Mouse (Mus musculus): ENCODE data around the gene Mrtfa.

Gene Mrtfa

GRCm38 (mm10) chr15:81184913-81185312 lies 5.6 kb downstream of the Mrtfa start:
- Histone ChIP-seq H3K27me3 (ENCODE audit: control insufficient read depth, insufficient read depth, low read length, poor library complexity, severe bottlenecking) (no peaks in the 10 kb centered on the region), H3K36me3 (ENCODE audit: control insufficient read depth, insufficient read depth, low read length, poor library complexity, severe bottlenecking) (no peaks in the 10 kb centered on the region)
- DNase-seq (ENCODE audit: low read depth, low spot score) = no peak

DNA sequence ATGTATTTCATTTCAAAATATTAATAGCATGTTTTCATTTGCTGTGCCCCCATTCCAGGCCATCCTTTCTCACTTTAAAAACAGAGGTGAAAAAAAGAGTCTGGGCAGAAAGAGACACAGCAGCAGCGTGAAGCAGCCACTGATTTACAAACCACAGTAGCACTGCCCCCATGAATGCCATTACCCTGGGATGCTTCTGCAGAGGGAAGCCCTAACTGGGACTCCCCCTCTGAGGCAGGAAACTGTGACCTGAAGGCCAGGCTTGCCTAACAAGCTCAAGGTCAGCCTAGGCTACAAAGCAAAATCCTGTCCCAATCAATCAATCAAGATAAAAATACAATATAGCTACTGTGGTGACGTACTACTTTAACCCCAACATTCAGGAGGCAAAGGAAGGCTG lies 9.3 kb downstream of the Mrtfa start:
- H3K27me3 ChIP-seq (ENCODE audit: control insufficient read depth, insufficient read depth, low read length, poor library complexity, severe bottlenecking) = no peaks in the 10 kb centered on the region
- peak; percentile 18 for DNase-seq (ENCODE audit: low read depth, low spot score)
- H3K36me3 ChIP-seq (ENCODE audit: control insufficient read depth, insufficient read depth, low read length, poor library complexity, severe bottlenecking) = no peaks in the 10 kb centered on the region

GRCm38 (mm10) chr15:81179523-81179922 lies 11.0 kb downstream of the Mrtfa start:
- no peaks in the 10 kb centered on the region for H3K36me3 ChIP-seq (ENCODE audit: control insufficient read depth, insufficient read depth, low read length, poor library complexity, severe bottlenecking)
- H3K27me3 ChIP-seq (ENCODE audit: control insufficient read depth, insufficient read depth, low read length, poor library complexity, severe bottlenecking) = no peaks in the 10 kb centered on the region
- no peak for DNase-seq (ENCODE audit: low read depth, low spot score)

DNA sequence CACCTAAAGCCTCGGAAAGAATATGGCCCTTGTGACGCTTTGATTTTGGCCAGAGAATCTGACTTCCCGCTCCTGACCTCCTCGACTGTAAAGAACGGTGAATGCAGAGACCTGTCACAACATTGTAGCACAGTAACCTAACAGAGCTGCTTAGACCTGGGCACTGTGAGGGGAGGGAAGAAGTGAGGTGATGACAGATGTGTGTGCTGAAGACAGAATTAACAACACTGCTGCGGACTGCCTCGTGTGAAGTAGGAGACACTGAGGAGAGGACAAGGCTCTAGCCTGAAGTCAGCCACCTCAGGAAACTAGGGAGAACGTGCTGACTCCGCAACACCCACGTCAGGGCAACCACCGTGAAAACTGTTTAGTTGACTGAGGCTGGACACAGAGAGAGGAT lies 11.9 kb downstream of the Mrtfa start:
- DNase-seq (ENCODE audit: low read depth, low spot score) = no peak
- H3K36me3 ChIP-seq (ENCODE audit: control insufficient read depth, insufficient read depth, low read length, poor library complexity, severe bottlenecking) = no peaks in the 10 kb centered on the region
- H3K27me3 ChIP-seq (ENCODE audit: control insufficient read depth, insufficient read depth, low read length, poor library complexity, severe bottlenecking) = no peaks in the 10 kb centered on the region

DNA sequence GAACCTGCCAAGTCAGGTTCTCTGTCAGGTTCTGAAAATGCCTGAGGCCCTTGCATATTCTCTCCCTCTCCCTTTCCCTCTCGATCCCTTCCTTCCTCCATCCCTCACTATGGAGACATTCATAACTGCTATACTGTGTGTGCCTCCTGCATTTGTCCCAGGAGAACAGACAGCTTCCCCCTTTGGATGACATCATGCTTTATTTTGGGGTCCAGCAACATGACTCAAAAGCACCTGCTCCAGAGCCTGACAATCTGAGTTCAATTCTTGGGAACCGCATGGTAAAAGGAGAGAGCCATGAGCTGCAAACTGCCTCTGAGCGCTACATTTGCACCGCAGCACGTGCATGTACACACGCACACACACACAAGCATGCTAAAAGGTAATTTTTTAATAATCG lies 12.7 kb downstream of the Mrtfa start:
- no peak for DNase-seq (ENCODE audit: low read depth, low spot score)
- no peaks in the 10 kb centered on the region for H3K36me3 ChIP-seq (ENCODE audit: control insufficient read depth, insufficient read depth, low read length, poor library complexity, severe bottlenecking)
- no peaks in the 10 kb centered on the region for H3K27me3 ChIP-seq (ENCODE audit: control insufficient read depth, insufficient read depth, low read length, poor library complexity, severe bottlenecking)

DNA sequence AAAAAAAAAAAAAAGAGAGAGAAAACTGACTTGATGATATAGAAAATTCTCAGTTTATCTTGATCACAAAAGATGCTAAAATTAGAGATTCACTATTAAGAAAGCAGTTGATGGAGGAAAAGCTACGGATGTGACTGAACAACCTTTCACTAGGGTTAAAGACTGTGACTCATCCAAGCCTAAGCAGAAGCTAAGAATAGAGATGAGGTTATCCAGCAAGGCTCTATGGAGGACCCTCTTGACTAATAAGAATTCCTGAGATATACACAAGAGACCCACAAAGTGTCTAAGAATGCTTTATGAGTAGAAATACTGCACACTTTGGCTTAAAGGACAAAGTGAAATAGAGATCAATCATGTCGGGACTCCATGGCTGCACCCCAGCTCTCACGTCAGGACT lies 14.9 kb downstream of the Mrtfa start:
- Histone ChIP-seq H3K36me3 (ENCODE audit: control insufficient read depth, insufficient read depth, low read length, poor library complexity, severe bottlenecking) (no peaks in the 10 kb centered on the region), H3K27me3 (ENCODE audit: control insufficient read depth, insufficient read depth, low read length, poor library complexity, severe bottlenecking) (no peaks in the 10 kb centered on the region)
- DNase-seq (ENCODE audit: low read depth, low spot score) = no peak

- H3K27me3 ChIP-seq (ENCODE audit: control insufficient read depth, insufficient read depth, low read length, poor library complexity, severe bottlenecking) = no peaks in the 10 kb centered on the region
- no peaks in the 10 kb centered on the region for H3K36me3 ChIP-seq (ENCODE audit: control insufficient read depth, insufficient read depth, low read length, poor library complexity, severe bottlenecking)
- no peak for DNase-seq (ENCODE audit: low read depth, low spot score)
These were observed 18.3 kb downstream of the Mrtfa start for GRCm38 (mm10) chr15:81172259-81172658.

GRCm38 (mm10) chr15:81168735-81169134 lies 21.8 kb downstream of the Mrtfa start:
- no peak for DNase-seq (ENCODE audit: low read depth, low spot score)
- no peaks in the 10 kb centered on the region for H3K36me3 ChIP-seq (ENCODE audit: control insufficient read depth, insufficient read depth, low read length, poor library complexity, severe bottlenecking)
- no peaks in the 10 kb centered on the region for H3K27me3 ChIP-seq (ENCODE audit: control insufficient read depth, insufficient read depth, low read length, poor library complexity, severe bottlenecking)

- DNase-seq (ENCODE audit: low read depth, low spot score) = no peak
- Histone ChIP-seq H3K36me3 (ENCODE audit: control insufficient read depth, insufficient read depth, low read length, poor library complexity, severe bottlenecking) (no peaks in the 10 kb centered on the region), H3K27me3 (ENCODE audit: control insufficient read depth, insufficient read depth, low read length, poor library complexity, severe bottlenecking) (no peaks in the 10 kb centered on the region)
These were observed 22.7 kb downstream of the Mrtfa start for GRCm38 (mm10) chr15:81167831-81168230.

DNA sequence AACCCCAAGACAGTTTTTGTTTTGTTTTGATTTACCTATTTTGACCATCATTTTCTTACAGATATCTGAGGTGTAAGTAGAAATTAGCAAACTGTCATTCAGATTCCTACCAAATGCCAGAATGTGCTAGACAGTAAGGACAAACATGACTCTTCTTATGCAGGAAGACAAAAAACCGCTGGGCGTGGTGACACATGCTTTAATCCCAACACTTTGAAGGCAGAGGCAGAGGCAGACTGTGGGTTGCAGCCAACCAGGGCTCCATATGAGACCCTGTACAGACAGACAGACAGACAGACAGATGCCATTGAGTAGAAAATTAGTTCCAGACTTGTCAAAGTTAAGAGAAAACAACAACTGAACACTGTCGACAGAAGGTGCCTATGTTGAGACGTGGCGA lies 24.3 kb downstream of the Mrtfa start:
- no peaks in the 10 kb centered on the region for H3K36me3 ChIP-seq (ENCODE audit: control insufficient read depth, insufficient read depth, low read length, poor library complexity, severe bottlenecking)
- no peak for DNase-seq (ENCODE audit: low read depth, low spot score)
- H3K27me3 ChIP-seq (ENCODE audit: control insufficient read depth, insufficient read depth, low read length, poor library complexity, severe bottlenecking) = no peaks in the 10 kb centered on the region

DNA sequence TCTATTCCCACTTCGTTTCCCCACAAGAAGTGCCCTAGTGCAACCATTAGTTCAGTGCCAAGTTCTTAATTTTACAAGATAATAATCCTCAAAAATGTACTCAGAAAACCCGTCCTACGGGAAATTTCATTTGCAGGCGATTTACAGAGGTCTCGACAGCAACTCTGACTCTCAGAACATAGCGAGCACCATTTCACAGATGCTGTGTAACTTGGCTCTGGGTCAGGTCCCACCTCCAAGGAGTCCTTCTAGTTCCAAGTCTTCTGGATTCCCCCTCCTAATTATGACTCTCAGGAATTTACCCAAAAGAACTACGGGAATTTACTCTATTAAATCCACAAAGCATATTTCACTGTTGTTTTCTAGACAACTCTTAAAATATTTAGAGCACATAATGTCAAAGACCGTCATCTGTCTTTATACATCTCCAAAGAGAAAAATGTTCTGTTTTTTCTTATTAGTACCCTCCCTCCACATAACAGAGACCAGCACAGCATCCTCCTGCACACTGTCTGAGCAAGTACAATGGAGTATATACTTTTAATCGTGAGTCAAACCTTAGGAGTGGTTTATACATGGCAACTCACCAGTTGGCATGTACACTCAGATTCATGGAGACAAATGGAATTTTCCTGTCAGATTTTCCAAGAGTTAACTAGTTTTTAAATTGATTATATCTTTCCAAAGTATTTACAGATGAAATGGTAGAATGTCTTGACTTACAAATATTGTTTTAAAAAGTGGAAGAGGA lies 25.8 kb downstream of the Mrtfa start:
- Histone ChIP-seq H3K27me3 (ENCODE audit: control insufficient read depth, insufficient read depth, low read length, poor library complexity, severe bottlenecking) (no peaks in the 10 kb centered on the region), H3K36me3 (ENCODE audit: control insufficient read depth, insufficient read depth, low read length, poor library complexity, severe bottlenecking) (no peaks in the 10 kb centered on the region)
- DNase-seq (ENCODE audit: low read depth, low spot score) = no peak

- no peaks in the 10 kb centered on the region for H3K27me3 ChIP-seq (ENCODE audit: control insufficient read depth, insufficient read depth, low read length, poor library complexity, severe bottlenecking)
These were observed 29.0 kb downstream of the Mrtfa start for GRCm38 (mm10) chr15:81161571-81161970.

DNA sequence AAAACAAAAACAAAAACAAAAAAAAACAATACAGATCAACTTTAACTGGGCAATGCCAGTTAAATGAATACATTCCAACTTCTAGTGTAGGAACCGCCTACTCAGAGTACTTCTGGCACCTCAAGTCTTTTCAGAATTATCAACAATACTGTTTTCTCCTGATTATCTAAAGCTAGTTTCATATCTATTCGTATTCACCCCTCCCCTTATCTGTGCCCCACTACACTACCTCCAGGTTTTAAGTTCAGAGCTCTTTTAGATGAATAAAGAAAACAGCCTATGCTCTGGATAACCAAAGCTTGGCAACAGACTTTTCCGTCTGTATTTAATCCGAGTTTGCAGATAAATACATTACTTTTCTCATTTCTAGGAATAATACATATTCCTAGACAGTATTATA lies 29.9 kb downstream of the Mrtfa start:
- 0 out of 2 replicates have a peak, but pooled peaks cover 4% of the 10 kb centered on the region for H3K36me3 ChIP-seq (ENCODE audit: control insufficient read depth, insufficient read depth, low read length, poor library complexity, severe bottlenecking)
- no peak for DNase-seq (ENCODE audit: low read depth, low spot score)

More at GRCm38 (mm10) chr15:81161571-81161970, 29.0 kb downstream of the Mrtfa start:
- H3K36me3 ChIP-seq (ENCODE audit: control insufficient read depth, insufficient read depth, low read length, poor library complexity, severe bottlenecking) = 0 out of 2 replicates have a peak, but pooled peaks cover 4% of the 10 kb centered on the region
- no peak for DNase-seq (ENCODE audit: low read depth, low spot score)

GRCm38 (mm10) chr15:81159212-81159611 lies 31.3 kb downstream of the Mrtfa start:
- DNase-seq (ENCODE audit: low read depth, low spot score) = no peak
- Histone ChIP-seq H3K27me3 (ENCODE audit: control insufficient read depth, insufficient read depth, low read length, poor library complexity, severe bottlenecking) (no peaks in the 10 kb centered on the region), H3K36me3 (ENCODE audit: control insufficient read depth, insufficient read depth, low read length, poor library complexity, severe bottlenecking) (0 out of 2 replicates have a peak, but pooled peaks cover 4% of the 10 kb centered on the region)

More for the DNA sequence above, 29.9 kb downstream of the Mrtfa start:
- H3K27me3 ChIP-seq (ENCODE audit: control insufficient read depth, insufficient read depth, low read length, poor library complexity, severe bottlenecking) = no peaks in the 10 kb centered on the region

DNA sequence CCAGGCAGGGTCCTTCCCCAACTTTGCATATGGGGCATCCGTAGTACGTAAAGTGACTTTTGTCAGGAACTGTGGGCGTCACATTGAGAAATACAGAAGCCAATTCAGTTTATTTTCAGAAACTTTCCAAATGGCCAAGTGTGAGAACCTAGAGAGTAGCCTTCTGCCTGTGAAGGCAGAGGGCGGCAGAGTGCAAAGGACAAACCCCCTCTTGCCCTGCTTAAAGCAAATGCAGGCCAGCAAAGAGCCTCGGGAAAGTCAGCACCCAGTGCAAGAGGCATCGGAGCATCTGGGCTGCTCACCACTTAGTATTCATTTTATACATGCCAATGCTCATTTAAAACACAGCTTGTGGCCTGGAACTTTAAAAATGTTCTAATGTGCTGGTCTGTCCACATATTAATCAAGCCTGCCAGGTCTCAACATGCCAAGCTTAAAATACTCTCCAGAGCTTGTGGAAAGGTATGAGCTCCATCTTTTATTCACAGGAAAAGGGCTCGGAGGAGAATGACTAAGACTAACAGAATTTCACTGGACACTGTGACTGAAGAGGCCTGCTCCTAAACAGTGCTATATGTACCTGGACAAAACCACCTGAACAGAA lies 31.9 kb downstream of the Mrtfa start:
- DNase-seq (ENCODE audit: low read depth, low spot score) = no peak
- Histone ChIP-seq H3K27me3 (ENCODE audit: control insufficient read depth, insufficient read depth, low read length, poor library complexity, severe bottlenecking) (no peaks in the 10 kb centered on the region), H3K36me3 (ENCODE audit: control insufficient read depth, insufficient read depth, low read length, poor library complexity, severe bottlenecking) (0 out of 2 replicates have a peak, but pooled peaks cover 4% of the 10 kb centered on the region)

Measured in splenic B cell, adult 2 months (primary cell).